Mouse (Mus musculus): ENCODE measurements around the gene Snd1.
"Not testable (repeated sequence)": the region's sequence is repeated elsewhere in the genome, so short reads cannot be mapped to it uniquely, and the experiment has no call there.

Snd1 gene

GRCm38 (mm10) chr6:28486471-28486870 lies 11.5 kb downstream of the Snd1 start:
- DNase-seq: no peak

DNA sequence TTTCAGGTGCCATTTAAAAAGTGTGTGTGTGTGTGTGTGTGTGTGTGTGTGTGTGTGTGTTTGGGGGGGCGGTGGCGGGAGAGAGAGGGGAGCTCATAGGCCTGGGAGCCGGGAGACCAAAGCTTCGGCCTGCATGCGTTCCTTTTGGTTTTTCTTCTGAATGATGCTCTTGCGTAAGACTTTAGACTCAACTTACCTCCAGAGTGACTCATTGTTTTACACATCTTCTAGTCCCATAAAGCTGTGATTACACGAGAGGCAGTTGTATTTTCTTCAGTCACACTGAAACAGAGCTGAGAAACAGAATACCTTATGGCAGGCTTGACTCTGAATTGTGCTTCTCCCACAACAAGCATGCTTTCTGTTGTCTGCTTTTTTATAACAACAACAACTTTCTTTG lies 12.0 kb downstream of the Snd1 start:
- DNase-seq: no peak

- DNase-seq: no peak
These were observed 13.4 kb downstream of the Snd1 start for GRCm38 (mm10) chr6:28488204-28488851.

DNA sequence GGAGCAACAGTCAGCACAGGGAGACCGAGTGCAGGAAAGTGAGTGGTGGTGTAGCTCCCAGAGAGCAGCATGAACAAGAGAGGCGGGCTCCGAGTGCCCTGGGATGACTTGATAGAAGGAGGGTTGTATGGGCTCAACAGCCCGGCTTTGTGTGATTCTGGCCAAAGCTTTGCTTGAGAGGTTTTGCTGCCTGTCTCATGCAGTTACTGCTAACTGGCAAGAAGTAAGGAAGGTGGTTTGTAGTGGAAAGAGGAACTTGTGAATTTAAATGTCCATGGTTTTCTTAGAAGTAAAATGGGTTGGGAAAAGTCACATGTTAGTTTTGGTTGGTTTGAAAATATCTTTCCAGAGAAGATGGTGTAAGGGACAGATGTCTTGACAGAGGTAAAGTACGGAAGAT lies 15.7 kb downstream of the Snd1 start:
- DNase-seq: no peak

- DNase-seq: no peak
These were observed 16.3 kb downstream of the Snd1 start for GRCm38 (mm10) chr6:28491198-28491597.

- DNase-seq: no peak
These were observed 22.9 kb downstream of the Snd1 start for GRCm38 (mm10) chr6:28497837-28498236.

GRCm38 (mm10) chr6:28502576-28502975 lies 27.6 kb downstream of the Snd1 start:
- DNase-seq: no peak

GRCm38 (mm10) chr6:28503148-28503547 lies 28.2 kb downstream of the Snd1 start:
- no peak for DNase-seq

DNA sequence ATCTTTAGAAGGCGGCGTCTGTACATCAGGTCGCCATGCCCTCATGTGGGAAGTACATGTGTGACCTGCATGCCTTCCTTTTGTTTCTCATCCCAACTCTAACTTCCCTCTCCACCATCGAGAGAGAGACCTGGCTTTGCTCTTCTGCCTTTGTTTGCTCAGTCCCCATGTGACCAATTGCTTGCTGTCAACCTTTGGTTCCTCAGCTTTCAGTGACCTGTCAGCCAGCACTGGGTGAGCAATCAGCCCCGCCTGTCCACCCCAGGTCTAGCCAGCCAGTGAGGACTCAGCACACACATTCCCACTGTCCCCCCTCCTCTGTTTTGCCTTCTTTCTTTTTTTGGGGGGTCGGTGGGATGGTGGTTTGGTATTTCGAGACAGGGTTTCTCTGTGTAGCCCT lies 29.7 kb downstream of the Snd1 start:
- DNase-seq: no peak

- no peak for DNase-seq
These were observed 32.8 kb downstream of the Snd1 start for GRCm38 (mm10) chr6:28507759-28508158.

DNA sequence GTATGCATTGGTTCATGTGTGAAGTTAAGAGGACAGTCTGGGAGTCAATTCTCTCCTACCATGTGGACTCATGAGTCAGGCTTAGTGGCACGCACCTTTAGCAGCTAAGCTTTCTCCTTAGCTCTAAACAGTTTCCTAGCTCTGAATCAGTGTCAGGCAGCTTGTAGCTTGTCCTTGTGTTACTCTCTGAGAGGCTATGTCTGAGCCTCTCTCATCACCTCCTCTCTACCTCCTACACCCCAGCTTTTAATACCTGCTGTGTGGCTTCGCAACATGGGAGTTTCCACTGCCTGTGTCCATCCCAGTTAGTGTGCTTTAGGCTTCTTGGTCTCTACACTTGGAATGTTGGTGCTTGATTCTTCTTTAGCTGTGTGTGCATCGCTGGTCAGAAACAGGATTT lies 39.3 kb downstream of the Snd1 start:
- DNase-seq: no peak

DNA sequence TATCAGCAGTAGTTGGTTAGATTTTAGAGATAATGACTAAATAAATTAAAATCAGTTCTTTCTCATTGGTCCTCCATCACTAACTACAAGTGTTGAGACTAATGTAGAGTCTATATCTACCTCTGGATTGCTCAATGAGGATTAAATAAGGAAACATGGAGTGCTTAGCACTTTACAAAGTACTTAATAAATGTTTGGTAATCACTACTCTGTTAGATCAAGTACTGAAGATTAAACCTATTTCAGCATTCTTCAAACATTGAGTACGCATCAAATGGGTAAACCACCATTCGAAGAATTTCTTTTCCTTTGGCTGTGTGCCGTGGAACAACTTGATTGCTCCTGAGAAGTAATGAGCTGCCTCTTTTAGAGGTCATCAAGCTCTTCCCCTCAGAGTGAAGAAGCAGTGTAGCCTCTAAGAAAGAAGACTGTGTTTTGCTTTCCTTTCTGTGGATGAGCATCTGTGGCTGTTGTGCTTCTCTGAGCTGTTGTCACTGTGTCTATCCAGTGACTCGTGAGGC lies 40.0 kb downstream of the Snd1 start:
- no peak for DNase-seq

GRCm38 (mm10) chr6:28516618-28517017 lies 41.7 kb downstream of the Snd1 start:
- DNase-seq: no peak

GRCm38 (mm10) chr6:28517050-28517449 lies 42.1 kb downstream of the Snd1 start:
- no peak for DNase-seq

DNA sequence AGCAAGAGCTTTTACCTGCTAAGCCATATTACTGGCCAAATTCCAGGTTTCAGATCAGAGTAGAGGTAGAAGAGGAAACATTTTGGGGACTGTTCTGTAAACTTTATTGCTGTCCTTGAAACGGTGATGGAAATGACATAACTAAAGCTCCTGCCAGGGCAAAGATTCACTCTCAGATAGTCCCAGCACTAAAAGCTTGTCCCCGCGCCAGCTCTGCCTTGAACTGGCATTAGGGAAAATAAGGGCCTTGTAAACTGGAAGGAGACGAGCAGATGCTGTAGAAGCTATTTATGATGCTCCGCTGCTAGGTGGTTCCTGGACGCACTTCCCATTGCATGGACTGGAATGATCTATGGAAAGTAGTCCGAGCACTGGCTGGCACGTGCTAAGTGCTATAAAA lies 44.5 kb downstream of the Snd1 start:
- no peak for DNase-seq

- DNase-seq: not testable (repeated sequence)
These were observed 45.8 kb downstream of the Snd1 start for GRCm38 (mm10) chr6:28520787-28521186.

GRCm38 (mm10) chr6:28521416-28521815 lies 46.5 kb downstream of the Snd1 start:
- no peak for DNase-seq

DNA sequence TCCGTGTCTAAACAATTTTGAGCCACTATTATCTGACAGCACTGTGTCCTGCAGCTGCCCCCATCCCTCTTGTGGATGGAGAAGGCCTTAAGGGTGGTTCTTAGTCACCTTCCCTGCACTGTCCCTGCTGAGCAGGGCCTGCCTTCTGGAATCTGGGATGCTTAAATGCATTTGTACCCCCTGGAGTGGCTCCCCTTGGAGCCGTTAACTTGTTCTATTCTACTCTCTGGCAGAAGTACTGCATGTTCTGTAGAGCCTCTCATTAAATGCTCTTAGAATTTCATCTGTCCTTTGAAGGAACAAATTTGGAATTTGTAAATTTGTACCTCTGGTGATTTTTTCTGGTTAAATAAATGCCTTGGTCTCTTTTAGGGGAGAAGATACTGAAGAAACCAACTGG lies 50.6 kb downstream of the Snd1 start:
- DNase-seq: no peak

GRCm38 (mm10) chr6:28527459-28527858 lies 52.5 kb downstream of the Snd1 start:
- DNase-seq: no peak

- no peak for DNase-seq
These were observed 53.3 kb downstream of the Snd1 start for GRCm38 (mm10) chr6:28528208-28528607.

GRCm38 (mm10) chr6:28536464-28536863 lies 61.5 kb downstream of the Snd1 start:
- no peak for DNase-seq

DNA sequence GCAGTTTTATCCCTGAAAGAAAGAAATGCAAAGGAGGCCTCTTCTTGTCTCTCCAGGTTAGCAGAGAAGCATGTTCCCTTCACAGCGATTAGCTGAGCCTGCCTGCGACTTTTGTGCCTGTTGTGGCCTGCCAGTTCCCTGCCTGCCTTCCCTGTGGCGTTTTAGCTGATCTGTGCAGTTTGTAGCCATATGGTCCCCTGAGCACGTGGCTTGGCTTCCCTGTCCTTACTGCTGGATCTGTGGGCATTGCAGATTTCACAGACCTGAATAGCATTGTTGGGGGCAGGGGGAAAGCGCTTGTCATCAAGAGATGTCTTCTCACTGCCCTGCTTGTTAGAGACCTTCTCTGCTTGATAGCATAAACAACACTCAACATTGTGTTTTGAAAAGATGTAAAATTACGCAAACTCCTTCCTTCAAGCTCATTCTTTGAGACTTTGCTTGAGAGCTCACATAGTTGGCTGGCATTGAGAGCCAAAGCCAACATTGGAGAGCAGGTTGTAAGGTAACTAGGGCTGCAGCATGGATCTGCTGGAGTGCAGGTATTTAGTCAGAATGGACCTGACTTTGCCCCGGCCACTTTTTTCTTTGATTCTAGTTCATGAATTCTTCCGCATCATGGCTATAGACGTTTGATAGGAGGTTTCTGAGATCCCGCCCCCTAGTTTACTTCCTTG lies 63.0 kb downstream of the Snd1 start:
- no peak for DNase-seq

- no peak for DNase-seq
These were observed 67.4 kb downstream of the Snd1 start for GRCm38 (mm10) chr6:28542298-28542701.

DNA sequence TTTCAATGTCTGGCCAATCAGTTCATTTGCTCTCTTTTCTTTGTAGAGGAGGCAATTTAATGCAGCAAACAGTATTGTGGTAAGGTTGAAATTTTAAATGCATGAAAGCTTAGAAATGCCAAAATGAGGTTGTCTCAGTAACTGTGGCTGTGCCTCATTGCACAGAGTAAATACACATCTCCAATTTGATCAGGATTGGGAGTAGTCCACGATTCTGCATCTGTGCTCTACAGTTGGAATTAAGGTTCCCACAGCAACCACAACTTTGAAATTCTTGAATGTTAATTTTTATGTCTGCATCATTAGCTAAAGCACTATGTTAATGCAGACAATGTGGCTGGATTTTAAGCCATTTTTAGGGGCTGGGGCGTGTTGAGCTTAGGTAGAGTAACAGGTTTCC lies 72.0 kb downstream of the Snd1 start:
- no peak for DNase-seq

DNA sequence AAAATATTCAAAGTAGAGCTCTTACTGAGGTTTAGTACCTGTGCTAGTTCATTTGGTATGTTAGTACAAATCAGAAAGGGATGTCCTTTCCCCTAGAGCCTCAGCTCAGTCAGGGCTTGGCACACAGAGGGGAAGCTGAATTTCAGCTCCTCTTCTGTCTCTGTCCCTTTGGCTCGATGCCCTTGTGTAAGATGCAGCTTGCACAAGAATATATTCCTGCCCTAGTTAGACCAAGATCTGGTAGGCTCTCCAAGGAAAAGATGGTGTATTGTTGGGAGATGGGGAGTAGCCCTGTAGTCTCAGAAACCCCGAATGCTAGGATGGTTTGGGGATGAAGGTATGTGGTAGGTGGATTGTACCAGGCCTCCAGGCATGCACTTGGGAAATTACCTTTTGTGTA lies 74.4 kb downstream of the Snd1 start:
- DNase-seq: no peak

Data from thymus, adult 18-20 months (tissue).